Mouse (Mus musculus) C2C12 (cell line): ENCODE measurements around the gene Ttc9c.

Source experiments
- CEBPB ChIP-seq: IDR thresholded peaks from one replicate; pipeline ENCODE4 v1.6.1; 2011; ENCODE audit warnings: low read depth, mild to moderate bottlenecking, control low read depth, moderate library complexity
- CTCF ChIP-seq: IDR thresholded peaks from one replicate; pipeline ENCODE4 v1.5.1; 2011; ENCODE audit not compliant: control insufficient read depth, insufficient read depth, insufficient read length
- FOSL1 ChIP-seq: IDR thresholded peaks from one replicate; pipeline ENCODE4 v1.8.0; 2011; ENCODE audit warnings: mild to moderate bottlenecking, low read length; ENCODE audit not compliant: poor library complexity, insufficient read depth, severe bottlenecking
- MAX ChIP-seq: IDR thresholded peaks from one replicate; pipeline ENCODE4 v1.6.1; 2011; ENCODE audit warnings: mild to moderate bottlenecking, control low read depth
- MYOD1 ChIP-seq: IDR thresholded peaks from one replicate; pipeline ENCODE4 v1.6.1; 2011; ENCODE audit warnings: low read depth; ENCODE audit not compliant: control insufficient read depth, insufficient read length
- MYOG ChIP-seq: IDR thresholded peaks from one replicate; pipeline ENCODE4 v1.6.1; 2011; ENCODE audit not compliant: control insufficient read depth, insufficient read length; ENCODE audit errors: extremely low read depth
- USF1 ChIP-seq: IDR thresholded peaks from one replicate; pipeline ENCODE4 v1.6.1; 2011; ENCODE audit warnings: low read depth, mild to moderate bottlenecking, control low read depth, moderate library complexity

- TF ChIP-seq CTCF (no peak), MAX (no peak), USF1 (no peak), MYOG (no peak), CEBPB (no peak), MYOD1 (no peak), FOSL1 (no peak)
Observed at GRCm38 (mm10) chr19:8852236-8852928, 33.2 kb upstream of the Ttc9c start.
